11 mouse cellular contexts compared by ENCODE assay signal in the genomic region with DNA sequence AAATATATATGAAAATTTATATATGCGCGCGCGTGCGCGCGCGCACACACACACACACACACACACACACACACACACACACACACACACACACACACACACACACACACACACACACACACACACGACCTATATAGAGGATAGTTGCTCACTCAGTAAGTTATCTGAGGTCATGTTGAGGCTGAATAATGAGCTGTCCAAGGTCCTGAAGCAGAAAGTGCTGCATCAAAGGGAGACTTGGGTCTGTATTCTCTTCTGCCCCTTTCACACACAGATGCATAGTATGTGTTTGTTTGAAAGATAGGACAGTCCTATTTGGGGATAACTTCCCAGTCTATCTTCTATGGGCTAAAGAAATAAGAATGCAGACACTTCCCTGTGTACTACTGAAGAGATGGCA.
DNase-seq lines count a peak whose midpoint lies in the region; ATAC-seq and TF ChIP-seq lines count a peak whose summit lies in the region.
"Had no signal": no experiment of that assay in that cellular context is flagged by ENCODE, and none has a peak within 500 bp of the region (broad histone marks: within the 10 kb centered on the region; RNA-seq: fewer than 3 reads in every experiment).

No protein-coding gene starts in this region.

- TF ChIP-seq POLR2A in cerebellum, adult 2 months (IDR thresholded peaks at IDR 0.05; ENCODE audit: borderline replicate concordance, insufficient read depth, low read length): no peak

- H3K4me1 ChIP-seq in lung, embryonic 14.5 days (ENCODE audit: insufficient read depth): no peaks in the 10 kb centered on the region
- no peaks in the 10 kb centered on the region for H3K4me1 ChIP-seq in cerebellum, adult 2 months (ENCODE audit: control insufficient read depth, insufficient read depth, low read length)

- WGBS in lung, embryonic 14.5 days: 71% methylated on average over 9 of the region's 9 CpGs
- WGBS in cerebellum, adult 2 months: 89% methylated on average over 9 of the region's 9 CpGs

- no peak overlapping the region for H3K27ac ChIP-seq in lung, embryonic 14.5 days (ENCODE audit: low read depth)
- no peak overlapping the region for H3K27ac ChIP-seq in cerebellum, adult 2 months (ENCODE audit: insufficient read depth, low read length)
- H3K27ac ChIP-seq: limb, embryonic 13.5 days had no signal

- TF ChIP-seq CTCF in lung, embryonic 14.5 days (IDR thresholded peaks at IDR 0.05; ENCODE audit: low read depth): no peak
- TF ChIP-seq CTCF in cerebellum, adult 2 months (IDR thresholded peaks at IDR 0.05; ENCODE audit: borderline replicate concordance, insufficient read depth, low read depth, low read length): no peak

- H3K4me2 ChIP-seq in lung, embryonic 14.5 days: no peak overlapping the region
- H3K4me2 ChIP-seq: limb, embryonic 13.5 days had no signal

- H3K4me3 ChIP-seq in lung, embryonic 14.5 days (ENCODE audit: low read depth, low read length): no peak overlapping the region
- no peak overlapping the region for H3K4me3 ChIP-seq in cerebellum, adult 2 months (replicated peaks; ENCODE audit: insufficient read depth, low read depth, low read length)
- H3K4me3 ChIP-seq: limb, embryonic 13.5 days had no signal

- no peaks in the 10 kb centered on the region for H3K9me3 ChIP-seq in lung, embryonic 14.5 days (ENCODE audit: low read depth, low read length)
- H3K9me3 ChIP-seq: limb, embryonic 13.5 days had no signal

- no peak overlapping the region for H3K9ac ChIP-seq in lung, embryonic 14.5 days
- H3K9ac ChIP-seq: limb, embryonic 13.5 days had no signal

- H3K27me3 ChIP-seq in lung, embryonic 14.5 days (ENCODE audit: insufficient read depth, low read length): no peaks in the 10 kb centered on the region
- no peaks in the 10 kb centered on the region for H3K27me3 ChIP-seq in cerebellum, adult 2 months (ENCODE audit: control insufficient read depth, insufficient read depth, low read length)
- H3K27me3 ChIP-seq: limb, embryonic 13.5 days had no signal

- no peak for ATAC-seq in lung, embryonic 14.5 days (ENCODE audit: insufficient read depth)

- no peaks in the 10 kb centered on the region for H3K36me3 ChIP-seq in lung, embryonic 14.5 days (ENCODE audit: insufficient read depth)
- H3K36me3 ChIP-seq: limb, embryonic 13.5 days had no signal

- peak; percentile 11 to 60 for DNase-seq in adrenal gland, adult (ENCODE audit: inconsistent age in 2 of 2, low spot score in 1 of 2)
- no peak for DNase-seq in adrenal gland, adult 8-10 months
- peak; percentile 90 for DNase-seq in lung, embryonic 14.5 days
- no peak for DNase-seq in lung, postnatal 25 days (ENCODE audit: low spot score)
- DNase-seq in embryo, embryonic 10.5 days (ENCODE audit: low spot score): peak; percentile 84
- peak; percentile 73 for DNase-seq in retina, embryonic 14.5 days (ENCODE audit: low spot score)
- no peak for DNase-seq in left cerebral cortex, adult 11 months (ENCODE audit: low spot score)
- DNase-seq in cerebellum, adult 2 months: no peak
- DNase-seq: cerebellum, postnatal 10 days; heart, adult 11 months had no signal

Comparison
In these comparisons a context has a peak if more than half of its experiments do, and no peak if none do; other contexts are left out.
1. DNase-seq: peak in adrenal gland, adult (2 of 2), lung, embryonic 14.5 days (single experiment), embryo, embryonic 10.5 days (single experiment) and retina, embryonic 14.5 days (single experiment); none in adrenal gland, adult 8-10 months (single experiment), lung, postnatal 25 days (single experiment), left cerebral cortex, adult 11 months (single experiment) and cerebellum, adult 2 months (0 of 2).